9 mouse cellular contexts compared by ENCODE assay signal in genomic region chr1:166964508-166964907, GRCm38 (mm10). TPM values are rescaled to one million over a fixed set of nuclear protein-coding genes. Genes with fewer than 3 reads are reported as not detected.
A peak's percentile ranks its signal among the peaks of the same experiment; 100 is the strongest.
DNase-seq lines count a peak whose midpoint lies in the region; ATAC-seq and TF ChIP-seq lines count a peak whose summit lies in the region.
"Had no signal": no experiment of that assay in that cellular context is flagged by ENCODE, and none has a peak within 500 bp of the region (broad histone marks: within the 10 kb centered on the region; RNA-seq: fewer than 3 reads in every experiment).

No protein-coding gene starts in this region.

- no peaks in the 10 kb centered on the region for H3K4me1 ChIP-seq in lung, postnatal 0 days (ENCODE audit: insufficient read depth, low read depth, low read length)
- no peaks in the 10 kb centered on the region for H3K4me1 ChIP-seq in lung, adult 2 months (ENCODE audit: control insufficient read depth, insufficient read depth, low read length)
- no peaks in the 10 kb centered on the region for H3K4me1 ChIP-seq in embryonic facial prominence, embryonic 14.5 days (ENCODE audit: control insufficient read depth, insufficient read depth, low read length)
- H3K4me1 ChIP-seq: liver, embryonic 13.5 days had no signal

- TF ChIP-seq EP300 in lung, postnatal 0 days (IDR thresholded peaks at IDR 0.05): no peak

- no peak for ATAC-seq in lung, postnatal 0 days
- ATAC-seq in embryonic facial prominence, embryonic 14.5 days (ENCODE audit: low read depth): no peak
- ATAC-seq in monocyte, adult 5-6 weeks (replicated peaks; ENCODE audit: insufficient number of reproducible peaks, low FRiP score, low TSS enrichment, poor library complexity, severe bottlenecking): no peak
- no peak for ATAC-seq in erythroblast, adult 5-6 weeks (replicated peaks; ENCODE audit: low FRiP score, poor library complexity, severe bottlenecking)

- peak; percentile 33 for DNase-seq in lung, postnatal 0 days (ENCODE audit: low spot score)
- no peak for DNase-seq in lung, adult 2 months
- DNase-seq in adrenal gland, adult 18-20 months (ENCODE audit: low spot score in 2 of 2): peak; percentile 10 to 22
- DNase-seq in embryonic facial prominence, embryonic 14.5 days (ENCODE audit: low spot score): peak; percentile 83
- DNase-seq in retina, embryonic 14.5 days (ENCODE audit: low spot score): peak; percentile 78
- DNase-seq in spleen, postnatal 10 days (ENCODE audit: low spot score in 2 of 2): no peak
- DNase-seq: liver, embryonic 13.5 days had no signal

- TF ChIP-seq CTCF in lung, postnatal 0 days (IDR thresholded peaks at IDR 0.05): no peak
- TF ChIP-seq CTCF in lung, adult 2 months (IDR thresholded peaks at IDR 0.05; ENCODE audit: insufficient read depth, low read length): no peak

- H3K9me3 ChIP-seq in lung, postnatal 0 days (ENCODE audit: low read length): no peaks in the 10 kb centered on the region
- H3K9me3 ChIP-seq in embryonic facial prominence, embryonic 14.5 days (ENCODE audit: control insufficient read depth, low read length): no peaks in the 10 kb centered on the region
- H3K9me3 ChIP-seq: liver, embryonic 13.5 days had no signal

- H3K27ac ChIP-seq in lung, postnatal 0 days (ENCODE audit: low read length): no peak overlapping the region
- H3K27ac ChIP-seq in embryonic facial prominence, embryonic 14.5 days (replicated peaks; ENCODE audit: low read depth, low read length): no peak overlapping the region
- H3K27ac ChIP-seq: liver, embryonic 13.5 days had no signal

- 31% methylated on average over 10 of the region's 10 CpGs for WGBS in lung, postnatal 0 days
- 31% methylated on average over 10 of the region's 10 CpGs for WGBS in lung, adult 2 months
- WGBS in embryonic facial prominence, embryonic 14.5 days: 31% methylated on average over 10 of the region's 10 CpGs

- H3K9ac ChIP-seq in lung, postnatal 0 days (replicated peaks; ENCODE audit: low read depth): no peak overlapping the region
- H3K9ac ChIP-seq in embryonic facial prominence, embryonic 14.5 days (ENCODE audit: low read depth, low read length): no peak overlapping the region
- H3K9ac ChIP-seq: liver, embryonic 13.5 days had no signal

- no peaks in the 10 kb centered on the region for H3K27me3 ChIP-seq in lung, postnatal 0 days (replicated peaks; ENCODE audit: insufficient read depth, low read length)
- H3K27me3 ChIP-seq in embryonic facial prominence, embryonic 14.5 days (replicated peaks; ENCODE audit: control insufficient read depth, insufficient read depth, low read length): no peaks in the 10 kb centered on the region
- H3K27me3 ChIP-seq: liver, embryonic 13.5 days had no signal

- no peak overlapping the region for H3K4me3 ChIP-seq in lung, postnatal 0 days (ENCODE audit: low read depth, low read length)
- no peak overlapping the region for H3K4me3 ChIP-seq in lung, adult 2 months (replicated peaks; ENCODE audit: extremely low read depth, low read depth, low read length)
- H3K4me3 ChIP-seq in embryonic facial prominence, embryonic 14.5 days (ENCODE audit: low read depth, low read length): no peak overlapping the region
- H3K4me3 ChIP-seq: liver, embryonic 13.5 days had no signal

- no peak overlapping the region for H3K4me2 ChIP-seq in lung, postnatal 0 days (replicated peaks; ENCODE audit: low read depth, low read length)
- H3K4me2 ChIP-seq in embryonic facial prominence, embryonic 14.5 days (ENCODE audit: low read depth, low read length): no peak overlapping the region
- H3K4me2 ChIP-seq: liver, embryonic 13.5 days had no signal

- H3K36me3 ChIP-seq in lung, postnatal 0 days (ENCODE audit: insufficient read depth, low read length): no peaks in the 10 kb centered on the region
- H3K36me3 ChIP-seq in embryonic facial prominence, embryonic 14.5 days (ENCODE audit: control insufficient read depth, insufficient read depth, low read length): no peaks in the 10 kb centered on the region
- H3K36me3 ChIP-seq: liver, embryonic 13.5 days had no signal

- no peak for TF ChIP-seq POLR2A in lung, adult 2 months (IDR thresholded peaks at IDR 0.05; ENCODE audit: borderline replicate concordance, extremely low read depth, low read depth, low read length)

RNA-seq across cellular contexts. Expression of gene Fam78b, which starts 36.7 kb away (rescaled TPM):
- polyA plus RNA-seq in lung, postnatal 0 days (2015; fragmentation: Nextera tagmentation; extraction: Ambion mirVana): 0.60 and 0.61 TPM in 2 replicates
- 2.9 and 3.8 TPM in 2 replicates for polyA plus RNA-seq in lung, adult 2 months (2012; rRNA removed)
- total RNA-seq in adrenal gland, adult 18-20 months (2021): 1 to 10 TPM; 7.0 to 7.7 TPM
- 1.6 and 2.3 TPM in 2 replicates for polyA plus RNA-seq in embryonic facial prominence, embryonic 14.5 days (2014; fragmentation: Nextera tagmentation; extraction: Ambion mirVana)
- 2.5 to 8.2 TPM (median 7.3 TPM) in 3 replicates for total RNA-seq in monocyte, adult 5-6 weeks (2017)
- total RNA-seq in erythroblast, adult 5-6 weeks (2015; ENCODE audit: low replicate concordance): 0.63 TPM in 1 of 2 replicates, not detected in the other
- 0.42 TPM in 1 of 2 replicates, not detected in the other for total RNA-seq in erythroblast, adult 5-6 weeks (2017; ENCODE audit: low replicate concordance)

Comparison
In these comparisons a context has a peak if more than half of its experiments do, and no peak if none do; other contexts are left out.
1. DNase-seq: peak in lung, postnatal 0 days (single experiment), adrenal gland, adult 18-20 months (2 of 2), embryonic facial prominence, embryonic 14.5 days (single experiment) and retina, embryonic 14.5 days (single experiment); none in lung, adult 2 months (single experiment) and spleen, postnatal 10 days (0 of 2).